20 mouse cellular contexts compared by ENCODE assay signal in genomic region chr13:47365776-47366175, GRCm38 (mm10).
A peak's percentile ranks its signal among the peaks of the same experiment; 100 is the strongest.
DNase-seq lines count a peak whose midpoint lies in the region; ATAC-seq and TF ChIP-seq lines count a peak whose summit lies in the region.
"Had no signal": no experiment of that assay in that cellular context is flagged by ENCODE, and none has a peak within 500 bp of the region (broad histone marks: within the 10 kb centered on the region; RNA-seq: fewer than 3 reads in every experiment).

No protein-coding gene starts in this region.

- DNase-seq in lung, embryonic 14.5 days, result peak; percentile 10
- no peak for DNase-seq in lung, adult 18-20 months
- peak; percentile 89 for DNase-seq in R1 (ENCODE audit: low read depth, low spot score)
- DNase-seq in embryonic facial prominence, embryonic 10.5 days (ENCODE audit: low spot score), result peak; percentile 42
- no peak for DNase-seq in cerebellum, adult 18-20 months
- DNase-seq in spleen, postnatal 4 days (ENCODE audit: low spot score in 2 of 2), result no peak
- DNase-seq in spleen, postnatal 10 days (ENCODE audit: low spot score in 2 of 2), result no peak
- DNase-seq: gastrocnemius, postnatal 36 days; heart, postnatal 14 days; kidney, adult 8-10 months; kidney, postnatal 36 days; lung, postnatal 14 days; thymus, postnatal 14 days had no signal

- H3K27ac ChIP-seq in lung, embryonic 14.5 days (ENCODE audit: low read depth), result no peak overlapping the region
- H3K27ac ChIP-seq in ES-Bruce4 (ENCODE audit: insufficient read depth, low read length), result no peak overlapping the region
- no peak overlapping the region for H3K27ac ChIP-seq in embryonic facial prominence, embryonic 10.5 days (replicated peaks)
- H3K27ac ChIP-seq: forebrain, embryonic 13.5 days; heart, embryonic 10.5 days; liver, embryonic 15.5 days; stomach, embryonic 15.5 days had no signal

- no peaks in the 10 kb centered on the region for H3K4me1 ChIP-seq in lung, embryonic 14.5 days (ENCODE audit: insufficient read depth)
- no peaks in the 10 kb centered on the region for H3K4me1 ChIP-seq in ES-Bruce4 (ENCODE audit: control insufficient read depth, insufficient read depth, low read length)
- no peaks in the 10 kb centered on the region; the same call in 1 of the 2 replicates for H3K4me1 ChIP-seq in embryonic facial prominence, embryonic 10.5 days
- H3K4me1 ChIP-seq: heart, embryonic 10.5 days; liver, embryonic 15.5 days; megakaryocyte, embryonic 14.5 days; stomach, embryonic 15.5 days had no signal

- TF ChIP-seq POLR2A in ES-Bruce4 (IDR thresholded peaks at IDR 0.05; ENCODE audit: insufficient read depth, low read length), result no peak

- ATAC-seq in lung, embryonic 14.5 days (ENCODE audit: insufficient read depth), result no peak
- ATAC-seq: forebrain, embryonic 13.5 days; inflammation-experienced regulatory T-cells, adult 6 months had no signal

- no peak overlapping the region for H3K9ac ChIP-seq in lung, embryonic 14.5 days
- H3K9ac ChIP-seq in ES-Bruce4 (ENCODE audit: low read depth, poor library complexity, severe bottlenecking), result peak overlapping the region; percentile 48
- H3K9ac ChIP-seq: forebrain, embryonic 13.5 days; liver, embryonic 15.5 days; stomach, embryonic 15.5 days had no signal

- H3K9me3 ChIP-seq in lung, embryonic 14.5 days (ENCODE audit: low read depth, low read length), result no peaks in the 10 kb centered on the region
- H3K9me3 ChIP-seq in ES-Bruce4 (replicated peaks; ENCODE audit: control insufficient read depth, insufficient read depth, low read length, poor library complexity, severe bottlenecking), result no peaks in the 10 kb centered on the region
- no peaks in the 10 kb centered on the region for H3K9me3 ChIP-seq in embryonic facial prominence, embryonic 10.5 days
- H3K9me3 ChIP-seq: forebrain, embryonic 13.5 days; heart, embryonic 10.5 days; liver, embryonic 15.5 days; megakaryocyte, embryonic 14.5 days; stomach, embryonic 15.5 days had no signal

- no peak for TF ChIP-seq CTCF in lung, embryonic 14.5 days (IDR thresholded peaks at IDR 0.05; ENCODE audit: low read depth)
- TF ChIP-seq CTCF in ES-Bruce4 (IDR thresholded peaks at IDR 0.05; ENCODE audit: low read depth, low read length), result no peak

- TF ChIP-seq EP300 in ES-Bruce4 (IDR thresholded peaks at IDR 0.05; ENCODE audit: insufficient read depth, low read depth, low read length), result no peak

- no peak overlapping the region for H3K4me2 ChIP-seq in lung, embryonic 14.5 days
- H3K4me2 ChIP-seq: forebrain, embryonic 13.5 days; liver, embryonic 15.5 days; stomach, embryonic 15.5 days had no signal

- no peaks in the 10 kb centered on the region for H3K27me3 ChIP-seq in lung, embryonic 14.5 days (ENCODE audit: insufficient read depth, low read length)
- no peaks in the 10 kb centered on the region for H3K27me3 ChIP-seq in ES-Bruce4 (ENCODE audit: control insufficient read depth, insufficient read depth, low read length, poor library complexity, severe bottlenecking)
- H3K27me3 ChIP-seq in embryonic facial prominence, embryonic 10.5 days (replicated peaks; ENCODE audit: low read depth, poor library complexity, severe bottlenecking), result no peaks in the 10 kb centered on the region
- H3K27me3 ChIP-seq: forebrain, embryonic 13.5 days; liver, embryonic 15.5 days; megakaryocyte, embryonic 14.5 days; stomach, embryonic 15.5 days had no signal

- H3K4me3 ChIP-seq in lung, embryonic 14.5 days (ENCODE audit: low read depth, low read length), result no peak overlapping the region
- H3K4me3 ChIP-seq in ES-Bruce4 (ENCODE audit: low read depth, low read length), result peak overlapping the region; percentile 73
- H3K4me3 ChIP-seq in embryonic facial prominence, embryonic 10.5 days, result no peak overlapping the region
- H3K4me3 ChIP-seq: forebrain, embryonic 13.5 days; heart, embryonic 10.5 days; liver, embryonic 15.5 days; megakaryocyte, embryonic 14.5 days; stomach, embryonic 15.5 days had no signal

- WGBS in lung, embryonic 14.5 days, result 76% methylated on average over 7 of the region's 7 CpGs
- 73% methylated on average over 7 of the region's 7 CpGs for WGBS in embryonic facial prominence, embryonic 10.5 days

- H3K36me3 ChIP-seq in lung, embryonic 14.5 days (ENCODE audit: insufficient read depth), result no peaks in the 10 kb centered on the region
- H3K36me3 ChIP-seq in ES-Bruce4 (ENCODE audit: control insufficient read depth, insufficient read depth, low read length, poor library complexity, severe bottlenecking), result no peaks in the 10 kb centered on the region
- H3K36me3 ChIP-seq in embryonic facial prominence, embryonic 10.5 days (replicated peaks), result no peaks in the 10 kb centered on the region
- H3K36me3 ChIP-seq: heart, embryonic 10.5 days; liver, embryonic 15.5 days; stomach, embryonic 15.5 days had no signal

Comparison
In these comparisons a context has a peak if more than half of its experiments do, and no peak if none do; other contexts are left out.
1. DNase-seq: peak in lung, embryonic 14.5 days (single experiment), R1 (single experiment) and embryonic facial prominence, embryonic 10.5 days (single experiment); none in lung, adult 18-20 months (0 of 2), cerebellum, adult 18-20 months (0 of 2), spleen, postnatal 4 days (0 of 2) and spleen, postnatal 10 days (0 of 2).